Mouse (Mus musculus) limb, embryonic 14.5 days (tissue): Measurements from ENCODE around the gene Tekt2. TPM values are rescaled to one million over a fixed set of nuclear protein-coding genes. Genes with fewer than 3 reads are reported as not detected.

Experiments used
- ATAC-seq: fragments of 200-750 bp; cut with Nextera tagmentation; 2 replicates; pipeline ENCODE4 v1.8.0; 2017; ENCODE audit warnings: low read depth, moderate number of reproducible peaks, moderate TSS enrichment; ENCODE audit not compliant: low FRiP score
- DNase-seq: peaks from one replicate; pipeline ENCODE4 v3.0.0-alpha.2; 2015; ENCODE audit warnings: low spot score
- H3K27ac ChIP-seq: fragments of 300-500 bp; sonication (generic); replicated peaks from 2 replicates; pipeline ENCODE4 v1.5.1; 2014; ENCODE audit warnings: low read depth, mild to moderate bottlenecking, low read length, moderate library complexity, mixed read lengths
- H3K27me3 ChIP-seq: fragments of 300-500 bp; sonication (generic); 2 replicates; pipeline ENCODE4 v1.6.1; 2014; ENCODE audit warnings: low read length, mixed read lengths; ENCODE audit not compliant: control insufficient read depth, insufficient read depth
- H3K36me3 ChIP-seq: fragments of 300-500 bp; sonication (generic); 2 replicates; pipeline ENCODE4 v1.6.1; 2014; ENCODE audit warnings: mild to moderate bottlenecking, low read length, moderate library complexity, mixed read lengths; ENCODE audit not compliant: control insufficient read depth, insufficient read depth
- H3K4me1 ChIP-seq: fragments of 300-500 bp; sonication (generic); 2 replicates; pipeline ENCODE4 v1.6.1; 2014; ENCODE audit warnings: antibody characterized with exemption, low read length, mixed read lengths; ENCODE audit not compliant: control insufficient read depth, insufficient read depth
- H3K4me2 ChIP-seq: fragments of 300-500 bp; sonication (generic); replicated peaks from 2 replicates; pipeline ENCODE4 v1.6.1; 2014; ENCODE audit warnings: low read depth, mild to moderate bottlenecking, low read length, moderate library complexity; ENCODE audit not compliant: severe bottlenecking
- H3K4me3 ChIP-seq: fragments of 300-500 bp; sonication (generic); replicated peaks from 2 replicates; pipeline ENCODE4 v1.5.1; 2014; ENCODE audit warnings: low read length
- H3K9ac ChIP-seq: fragments of 300-500 bp; sonication (generic); 2 replicates; pipeline ENCODE4 v1.6.1; 2014; ENCODE audit warnings: mild to moderate bottlenecking, low read depth, low read length, moderate library complexity; ENCODE audit not compliant: severe bottlenecking
- H3K9me3 ChIP-seq: fragments of 300-500 bp; sonication (generic); 2 replicates; pipeline ENCODE4 v1.6.1; 2016; ENCODE audit warnings: low read length; ENCODE audit not compliant: control insufficient read depth
- POLR2A ChIP-seq: fragments of 200-500 bp; IDR thresholded peaks from 2 replicates; pipeline ENCODE4 v1.8.0; 2012; ENCODE audit warnings: inconsistent platforms, mild to moderate bottlenecking, moderate library complexity, borderline replicate concordance; ENCODE audit not compliant: insufficient read depth, insufficient read length; ENCODE audit errors: extremely low read depth
- WGBS: fragments of 180-500 bp; shearing (Covaris S2); extraction: QIAGEN DNeasy Blood & Tissue Kit; methylation state at CpG from one replicate; pipeline ENCODE4 v1.1.7; 2014; 5-methylcytosine and 5-hydroxymethylcytosine counted together
- polyA plus RNA-seq, 2 experiments: library from polyadenylated mRNA; depleted of rRNA in 1 of 2; stranded (reverse) in 1 of 2; unstranded in 1 of 2; fragments of >200 nt; fragmentation: Nextera tagmentation in 1 of 2; extraction: Ambion mirVana in 1 of 2; gene quantifications; 2 replicates each; pipeline versions ENCODE4 v1.2.1 to v1.2.3; 2012 to 2014

Tekt2 gene
- polyA plus RNA-seq, 2 experiments: 14.4 to 48.9 TPM

DNA sequence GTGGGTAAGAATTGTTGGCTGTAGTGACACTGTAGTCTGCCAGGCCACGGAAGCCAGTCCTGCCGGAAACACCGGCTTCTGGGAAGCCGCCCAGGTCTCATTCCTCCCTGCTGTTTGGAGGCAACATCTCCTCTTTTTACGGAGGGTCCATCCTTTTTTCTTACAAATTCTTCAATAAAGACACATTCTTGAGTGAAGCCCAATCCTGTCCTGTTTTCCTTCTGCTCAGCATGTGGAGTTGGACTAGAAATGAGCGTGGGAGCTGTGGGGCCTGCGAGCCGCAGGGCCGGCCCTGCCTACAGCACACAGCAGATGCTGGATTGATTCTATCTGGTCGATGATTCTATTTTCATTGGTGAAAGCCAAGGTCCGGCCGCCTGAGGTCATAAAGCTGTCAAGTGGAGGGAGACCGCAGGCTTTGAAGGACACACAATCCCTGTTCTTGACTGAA lies 49.8 kb downstream of the Tekt2 start:
- Histone ChIP-seq H3K4me2 (no peak overlapping the region), H3K27me3 (no peaks in the 10 kb centered on the region), H3K4me1 (peaks cover 21% of the 10 kb centered on the region), H3K9ac (no peak overlapping the region), H3K27ac (no peak overlapping the region), H3K4me3 (no peak overlapping the region), H3K9me3 (no peaks in the 10 kb centered on the region), H3K36me3 (peaks cover 37% of the 10 kb centered on the region)
- 81% methylated on average over 13 of the region's 13 CpGs for WGBS
- DNase-seq (no peak), ATAC-seq (no peak)
- TF ChIP-seq POLR2A: no peak

- ATAC-seq (no peak), DNase-seq (no peak)
- Histone ChIP-seq H3K4me1 (peaks cover 21% of the 10 kb centered on the region), H3K36me3 (peaks cover 37% of the 10 kb centered on the region), H3K27me3 (no peaks in the 10 kb centered on the region), H3K4me2 (no peak overlapping the region), H3K9ac (no peak overlapping the region), H3K27ac (no peak overlapping the region), H3K9me3 (no peaks in the 10 kb centered on the region), H3K4me3 (no peak overlapping the region)
- WGBS: 95% methylated on average over 4 of the region's 4 CpGs
- TF ChIP-seq POLR2A: no peak
These were observed 50.4 kb downstream of the Tekt2 start for GRCm38 (mm10) chr4:126275081-126275480.

DNA sequence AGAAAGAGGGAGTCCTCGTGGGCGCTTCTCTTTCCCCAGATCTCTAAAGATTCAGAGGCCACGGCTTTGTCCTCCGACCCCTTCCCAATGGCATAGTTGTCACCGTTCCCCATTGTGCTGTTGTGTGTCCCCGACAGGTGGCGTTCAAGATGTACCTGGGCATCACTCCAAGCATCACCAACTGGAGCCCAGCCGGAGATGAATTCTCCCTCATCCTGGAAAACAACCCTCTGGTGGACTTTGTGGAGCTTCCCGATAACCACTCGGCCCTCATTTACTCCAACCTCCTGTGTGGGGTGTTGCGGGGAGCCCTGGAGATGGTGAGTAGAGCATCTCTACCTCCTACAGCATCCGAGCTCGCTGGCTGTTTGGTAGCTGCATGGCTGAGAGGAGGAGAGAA lies 51.7 kb downstream of the Tekt2 start:
- WGBS: 72% methylated on average over 13 of the region's 13 CpGs
- H3K4me3 ChIP-seq: no peak overlapping the region
- no peak for DNase-seq
- H3K27ac ChIP-seq: no peak overlapping the region
- TF ChIP-seq POLR2A: no peak
- no peaks in the 10 kb centered on the region for H3K9me3 ChIP-seq
- no peaks in the 10 kb centered on the region for H3K27me3 ChIP-seq
- peaks cover 10% of the 10 kb centered on the region for H3K4me1 ChIP-seq
- H3K4me2 ChIP-seq: no peak overlapping the region
- H3K9ac ChIP-seq: no peak overlapping the region
- peaks cover 37% of the 10 kb centered on the region for H3K36me3 ChIP-seq
- no peak for ATAC-seq

Other genes with a start within 250 kb of the Tekt2 start
- gene Lsm10, start 229.1 kb downstream of the Tekt2 start, polyA plus RNA-seq (2012; rRNA removed): 44.0 and 50.4 TPM in 2 replicates
- 53.7 and 54.3 TPM in 2 replicates for gene Lsm10, start 229.1 kb downstream of the Tekt2 start, polyA plus RNA-seq (2014; fragmentation: Nextera tagmentation; extraction: Ambion mirVana)
- 21.3 and 25.5 TPM in 2 replicates for gene Stk40, start 221.7 kb downstream of the Tekt2 start, polyA plus RNA-seq (2012; rRNA removed)
- 27.9 and 29.1 TPM in 2 replicates for gene Stk40, start 221.7 kb downstream of the Tekt2 start, polyA plus RNA-seq (2014; fragmentation: Nextera tagmentation; extraction: Ambion mirVana)
- 120 and 155 TPM in 2 replicates for gene Eva1b, start 177.9 kb downstream of the Tekt2 start, polyA plus RNA-seq (2012; rRNA removed)
- 101 and 106 TPM in 2 replicates for gene Eva1b, start 177.9 kb downstream of the Tekt2 start, polyA plus RNA-seq (2014; fragmentation: Nextera tagmentation; extraction: Ambion mirVana)
- gene Sh3d21, start 162.2 kb downstream of the Tekt2 start, polyA plus RNA-seq (2012; rRNA removed): 7.1 and 8.5 TPM in 2 replicates
- gene Sh3d21, start 162.2 kb downstream of the Tekt2 start, polyA plus RNA-seq (2014; fragmentation: Nextera tagmentation; extraction: Ambion mirVana): 8.9 and 10.9 TPM in 2 replicates
- gene Thrap3, start 122.9 kb downstream of the Tekt2 start, polyA plus RNA-seq (2012; rRNA removed): 168 and 191 TPM in 2 replicates
- 204 and 229 TPM in 2 replicates for gene Thrap3, start 122.9 kb downstream of the Tekt2 start, polyA plus RNA-seq (2014; fragmentation: Nextera tagmentation; extraction: Ambion mirVana)
- 113 and 119 TPM in 2 replicates for gene Map7d1, start 69.3 kb downstream of the Tekt2 start, polyA plus RNA-seq (2012; rRNA removed)
- 58.3 and 68.4 TPM in 2 replicates for gene Map7d1, start 69.3 kb downstream of the Tekt2 start, polyA plus RNA-seq (2014; fragmentation: Nextera tagmentation; extraction: Ambion mirVana)
- gene Trappc3, start 63.4 kb downstream of the Tekt2 start, polyA plus RNA-seq (2012; rRNA removed): 93.6 and 113 TPM in 2 replicates
- 34.5 and 38.3 TPM in 2 replicates for gene Trappc3, start 63.4 kb downstream of the Tekt2 start, polyA plus RNA-seq (2014; fragmentation: Nextera tagmentation; extraction: Ambion mirVana)
- 50.3 and 57.4 TPM in 2 replicates for gene Col8a2, start 38.9 kb downstream of the Tekt2 start, polyA plus RNA-seq (2012; rRNA removed)
- gene Col8a2, start 38.9 kb downstream of the Tekt2 start, polyA plus RNA-seq (2014; fragmentation: Nextera tagmentation; extraction: Ambion mirVana): 74.6 and 75.4 TPM in 2 replicates
- gene Adprhl2, start 4.0 kb downstream of the Tekt2 start, polyA plus RNA-seq (2012; rRNA removed): 66.3 and 77.4 TPM in 2 replicates
- gene Adprhl2, start 4.0 kb downstream of the Tekt2 start, polyA plus RNA-seq (2014; fragmentation: Nextera tagmentation; extraction: Ambion mirVana): 59.9 and 69.1 TPM in 2 replicates
- gene Ago3, start 103.9 kb upstream of the Tekt2 start, polyA plus RNA-seq (2012; rRNA removed): 6.2 and 6.6 TPM in 2 replicates
- 11.4 and 14.3 TPM in 2 replicates for gene Ago3, start 103.9 kb upstream of the Tekt2 start, polyA plus RNA-seq (2014; fragmentation: Nextera tagmentation; extraction: Ambion mirVana)
- 22.6 and 25.9 TPM in 2 replicates for gene Ago1, start 142.9 kb upstream of the Tekt2 start, polyA plus RNA-seq (2012; rRNA removed)
- 7.2 and 9.2 TPM in 2 replicates for gene Ago1, start 142.9 kb upstream of the Tekt2 start, polyA plus RNA-seq (2014; fragmentation: Nextera tagmentation; extraction: Ambion mirVana)
- 2.8 and 3.2 TPM in 2 replicates for gene Ago4, start 207.8 kb upstream of the Tekt2 start, polyA plus RNA-seq (2012; rRNA removed)
- gene Ago4, start 207.8 kb upstream of the Tekt2 start, polyA plus RNA-seq (2014; fragmentation: Nextera tagmentation; extraction: Ambion mirVana): 3.3 and 3.5 TPM in 2 replicates
- 12.0 and 22.6 TPM in 2 replicates for gene Clspn, start 231.2 kb upstream of the Tekt2 start, polyA plus RNA-seq (2012; rRNA removed)
- gene Clspn, start 231.2 kb upstream of the Tekt2 start, polyA plus RNA-seq (2014; fragmentation: Nextera tagmentation; extraction: Ambion mirVana): 34.2 and 39.2 TPM in 2 replicates